Mouse (Mus musculus) spleen, adult 2 months (tissue): ENCODE data around the gene Slc29a1. TPM values are rescaled to one million over a fixed set of nuclear protein-coding genes. Genes with fewer than 3 reads are reported as not detected.

Source experiments
- DNase-seq, 2 experiments: peaks; one replicate each; pipeline versions ENCODE4 v3.0.0 to v3.0.0-alpha.2; 2012 to 2021; ENCODE audit warnings: low spot score in 2 of 2, low read depth in 1 of 2
- H3K27ac ChIP-seq: fragments of 200-500 bp; 2 replicates; pipeline ENCODE4 v1.5.1; 2012; ENCODE audit warnings: low read length, inconsistent platforms; ENCODE audit not compliant: insufficient read depth
- H3K27me3 ChIP-seq: fragments of 200-500 bp; 2 replicates; pipeline ENCODE4 v1.6.1; 2012; ENCODE audit warnings: mild to moderate bottlenecking, moderate library complexity, low read length, inconsistent platforms; ENCODE audit not compliant: control insufficient read depth, insufficient read depth
- H3K36me3 ChIP-seq: fragments of 200-500 bp; 2 replicates; pipeline ENCODE4 v1.6.1; 2012; ENCODE audit warnings: mild to moderate bottlenecking, low read length, inconsistent platforms; ENCODE audit not compliant: control insufficient read depth, insufficient read depth
- H3K4me1 ChIP-seq: fragments of 200-500 bp; 2 replicates; pipeline ENCODE4 v1.6.1; 2011; ENCODE audit warnings: inconsistent platforms; ENCODE audit not compliant: control insufficient read depth, insufficient read depth, insufficient read length
- H3K4me3 ChIP-seq: fragments of 200-500 bp; 2 replicates; pipeline ENCODE4 v1.5.1; 2011; ENCODE audit warnings: mild to moderate bottlenecking, inconsistent platforms; ENCODE audit not compliant: insufficient read depth, insufficient read length; ENCODE audit errors: extremely low read depth
- CTCF ChIP-seq: fragments of 200-500 bp; IDR thresholded peaks from 2 replicates; pipeline ENCODE4 v1.5.1; 2011; ENCODE audit warnings: mild to moderate bottlenecking, inconsistent platforms; ENCODE audit not compliant: insufficient read depth, insufficient read length, insufficient replicate concordance; ENCODE audit errors: extremely low read depth
- POLR2A ChIP-seq: fragments of 200-500 bp; IDR thresholded peaks from 2 replicates; pipeline ENCODE4 v1.6.1; 2011; ENCODE audit warnings: low read depth, low read length, inconsistent platforms
- WGBS: fragments of 180-500 bp; shearing (Covaris S2); methylation state at CpG from one replicate; pipeline ENCODE4 v1.1.7; 2018; 5-methylcytosine and 5-hydroxymethylcytosine counted together
- polyA plus RNA-seq: library from polyadenylated mRNA; depleted of rRNA; stranded (reverse); fragments of >200 nt; gene quantifications from 2 replicates; pipeline ENCODE4 v1.2.3, GENCODE M21; 2012

Gene Slc29a1
- polyA plus RNA-seq, 1 experiment, result 122 TPM

- TF ChIP-seq CTCF (no peak), POLR2A (no peak)
- peaks cover 15% of the 10 kb centered on the region; the same call in 1 of the 2 replicates for H3K4me1 ChIP-seq
Measured at GRCm38 (mm10) chr17:45546941-45547340, 52.5 kb downstream of the Slc29a1 start.

GRCm38 (mm10) chr17:45545278-45545961 is 54.0 kb downstream of the Slc29a1 start:
- DNase-seq, result no peak
- no peaks in the 10 kb centered on the region for H3K36me3 ChIP-seq
- H3K4me1 ChIP-seq, result peaks cover 15% of the 10 kb centered on the region; the same call in 1 of the 2 replicates
- 21% methylated on average over 74 of the region's 74 CpGs for WGBS
- H3K27ac ChIP-seq, result no peak overlapping the region
- TF ChIP-seq CTCF, result no peak
- TF ChIP-seq POLR2A, result no peak
- H3K27me3 ChIP-seq, result peaks cover 24% of the 10 kb centered on the region
- H3K4me3 ChIP-seq, result no peak overlapping the region

More at GRCm38 (mm10) chr17:45546941-45547340, 52.5 kb downstream of the Slc29a1 start:
- DNase-seq, result no peak
- H3K27me3 ChIP-seq, result peaks cover 24% of the 10 kb centered on the region
- no peaks in the 10 kb centered on the region for H3K36me3 ChIP-seq
- H3K4me3 ChIP-seq, result no peak overlapping the region
- 83% methylated on average over 16 of the region's 16 CpGs for WGBS
- H3K27ac ChIP-seq, result no peak overlapping the region

GRCm38 (mm10) chr17:45544873-45545277 is 54.5 kb downstream of the Slc29a1 start:
- H3K27me3 ChIP-seq, result peaks cover 24% of the 10 kb centered on the region
- no peak for DNase-seq
- H3K36me3 ChIP-seq, result no peaks in the 10 kb centered on the region
- H3K4me3 ChIP-seq, result no peak overlapping the region
- TF ChIP-seq CTCF, result no peak
- no peak for TF ChIP-seq POLR2A
- 23% methylated on average over 46 of the region's 46 CpGs for WGBS
- peaks cover 15% of the 10 kb centered on the region; the same call in 1 of the 2 replicates for H3K4me1 ChIP-seq
- H3K27ac ChIP-seq, result no peak overlapping the region

- no peak overlapping the region for H3K27ac ChIP-seq
- TF ChIP-seq CTCF (no peak), POLR2A (no peak)
- no peak for DNase-seq
- no peaks in the 10 kb centered on the region for H3K36me3 ChIP-seq
- no peak overlapping the region for H3K4me3 ChIP-seq
- peaks cover 18% of the 10 kb centered on the region for H3K27me3 ChIP-seq
- peaks cover 13% of the 10 kb centered on the region; the same call in 1 of the 2 replicates for H3K4me1 ChIP-seq
- 15% methylated on average over 24 of the region's 24 CpGs for WGBS
Measured at GRCm38 (mm10) chr17:45544001-45544872, 55.2 kb downstream of the Slc29a1 start.

- peaks cover 11% of the 10 kb centered on the region for H3K27me3 ChIP-seq
- no peak for DNase-seq
- no peak overlapping the region for H3K27ac ChIP-seq
- WGBS, result 37% methylated on average over 1 of the region's 1 CpGs
- H3K36me3 ChIP-seq, result no peaks in the 10 kb centered on the region
- H3K4me3 ChIP-seq, result no peak overlapping the region
- peaks cover 10% of the 10 kb centered on the region; the same call in 1 of the 2 replicates for H3K4me1 ChIP-seq
- TF ChIP-seq CTCF, result no peak
- TF ChIP-seq POLR2A, result no peak
Measured at GRCm38 (mm10) chr17:45543115-45543514, 56.3 kb downstream of the Slc29a1 start.

GRCm38 (mm10) chr17:45542705-45543104 is 56.7 kb downstream of the Slc29a1 start:
- no peak for DNase-seq
- Histone ChIP-seq H3K27ac (no peak overlapping the region), H3K27me3 (peaks cover 11% of the 10 kb centered on the region), H3K4me3 (no peak overlapping the region), H3K4me1 (peaks cover 10% of the 10 kb centered on the region; the same call in 1 of the 2 replicates), H3K36me3 (no peaks in the 10 kb centered on the region)
- TF ChIP-seq CTCF (no peak), POLR2A (no peak)
- 68% methylated on average over 2 of the region's 2 CpGs for WGBS
